Mouse (Mus musculus) 3134 (cell line): Measurements from ENCODE around the gene Baz2a.
"Not testable (repeated sequence)": the region's sequence is repeated elsewhere in the genome, so short reads cannot be mapped to it uniquely, and the experiment has no call there.

ENCODE experiments used
- DNase-seq: peaks from one replicate; pipeline ENCODE4 v3.0.0-alpha.2; 2011; ENCODE audit warnings: low spot score; ENCODE audit not compliant: insufficient read length; ENCODE audit errors: extremely low read depth

Baz2a gene

DNA sequence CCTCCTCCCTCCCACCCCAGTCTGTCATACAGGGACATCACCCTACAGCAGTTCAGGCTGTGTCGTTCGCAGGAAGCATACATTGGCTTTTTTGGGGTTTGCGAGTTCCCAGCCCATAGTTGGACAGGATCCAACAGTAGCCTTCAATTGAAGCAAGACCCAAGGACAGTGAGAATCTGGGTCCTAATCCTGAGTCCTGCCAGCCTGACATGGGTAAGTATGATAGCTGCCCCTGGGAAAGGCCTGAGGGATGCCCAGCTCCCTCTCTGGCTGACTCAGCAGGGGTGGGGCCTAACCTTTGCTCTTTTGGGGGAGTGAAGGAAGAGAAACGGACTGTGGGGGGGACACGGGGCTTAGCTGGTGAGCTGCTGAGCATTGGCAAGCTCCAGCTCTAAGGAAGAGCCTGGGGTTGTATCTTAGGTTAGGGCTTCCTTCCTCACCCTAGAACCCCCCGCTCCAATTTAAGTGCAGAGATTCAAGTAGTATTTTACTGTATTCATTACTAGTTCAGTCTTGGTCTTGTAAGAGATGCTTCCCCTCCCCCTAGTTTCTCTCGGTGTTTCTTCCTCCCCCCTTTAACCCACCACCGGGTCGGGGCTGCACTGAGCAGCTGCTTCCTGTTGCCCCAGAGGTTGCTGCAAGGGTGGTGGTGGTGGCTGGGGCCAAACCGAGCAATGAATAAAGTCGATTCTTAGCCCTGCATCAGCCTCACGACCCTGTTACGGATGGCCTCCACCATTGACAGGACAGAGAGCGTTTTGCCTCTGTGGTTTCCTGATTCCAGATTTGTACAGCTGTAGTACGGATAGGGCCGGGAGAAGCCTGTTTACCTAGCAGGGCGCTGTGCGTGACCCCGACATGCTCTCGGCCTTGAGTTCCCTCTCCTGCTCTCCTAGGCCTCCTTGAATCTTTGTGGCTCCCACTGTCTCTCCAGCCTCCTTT is at the start of gene Baz2a:
TSS of gene Baz2a (plus strand) at position 14 of the 942 bp plus-strand sequence.
- DNase-seq, result peak; percentile 77

DNA sequence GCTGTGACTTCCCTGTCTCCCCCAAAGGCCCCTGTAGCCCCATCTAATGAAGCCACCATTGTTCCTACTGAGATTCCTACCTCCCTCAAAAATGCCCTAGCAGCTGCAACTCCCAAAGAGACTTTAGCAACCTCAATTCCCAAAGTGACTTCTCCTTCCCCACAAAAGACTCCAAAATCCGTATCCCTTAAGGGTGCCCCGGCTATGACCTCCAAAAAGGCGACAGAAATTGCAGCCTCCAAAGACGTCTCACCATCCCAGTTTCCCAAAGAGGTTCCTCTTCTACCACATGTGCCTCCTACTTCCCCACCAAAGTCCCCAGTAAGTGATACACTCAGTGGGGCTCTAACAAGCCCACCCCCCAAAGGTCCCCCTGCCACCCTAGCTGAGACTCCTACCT is 49.7 kb upstream of the Baz2a start:
- DNase-seq, result no peak

DNA sequence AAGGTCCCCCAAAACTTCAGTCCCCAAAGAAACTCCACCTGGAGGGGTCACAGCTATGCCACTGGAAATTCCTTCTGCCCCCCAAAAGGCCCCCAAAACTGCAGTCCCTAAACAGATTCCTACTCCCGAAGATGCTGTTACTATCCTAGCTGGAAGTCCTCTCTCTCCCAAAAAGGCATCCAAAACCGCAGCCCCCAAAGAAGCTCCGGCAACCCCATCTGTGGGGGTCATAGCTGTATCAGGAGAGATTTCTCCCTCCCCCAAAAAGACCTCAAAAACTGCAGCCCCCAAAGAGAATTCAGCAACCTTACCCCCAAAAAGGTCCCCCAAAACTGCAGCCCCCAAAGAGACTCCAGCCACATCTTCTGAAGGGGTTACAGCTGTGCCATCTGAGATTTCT is 48.9 kb upstream of the Baz2a start:
- DNase-seq, result no peak

DNA sequence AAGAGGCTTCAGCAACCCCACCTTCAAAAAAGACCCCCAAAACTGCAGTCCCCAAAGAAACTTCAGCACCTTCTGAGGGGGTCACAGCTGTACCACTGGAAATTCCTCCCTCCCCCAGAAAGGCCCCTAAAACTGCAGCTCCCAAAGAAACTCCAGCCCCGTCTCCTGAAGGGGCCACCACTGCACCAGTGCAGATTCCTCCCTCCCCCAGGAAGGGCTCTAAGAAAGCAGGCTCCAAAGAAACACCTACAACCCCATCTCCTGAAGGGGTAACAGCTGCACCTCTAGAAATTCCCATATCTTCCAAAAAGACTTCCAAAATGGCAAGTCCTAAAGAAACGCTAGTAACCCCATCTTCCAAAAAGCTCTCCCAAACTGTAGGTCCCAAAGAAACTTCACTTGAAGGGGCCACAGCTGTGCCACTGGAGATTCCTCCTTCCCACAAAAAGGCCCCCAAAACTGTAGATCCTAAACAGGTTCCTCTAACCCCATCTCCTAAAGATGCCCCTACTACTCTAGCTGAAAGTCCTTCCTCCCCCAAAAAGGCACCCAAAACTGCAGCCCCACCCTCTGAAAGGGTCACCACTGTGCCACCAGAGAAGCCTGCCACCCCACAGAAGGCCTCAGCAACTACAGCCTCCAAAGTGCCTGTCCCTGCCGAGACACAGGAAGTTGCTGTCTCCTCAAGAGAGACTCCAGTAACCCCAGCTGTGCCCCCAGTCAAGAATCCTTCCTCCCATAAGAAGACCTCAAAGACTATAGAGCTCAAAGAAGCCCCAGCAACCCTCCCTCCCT is 48.1 kb upstream of the Baz2a start:
- no peak for DNase-seq

DNA sequence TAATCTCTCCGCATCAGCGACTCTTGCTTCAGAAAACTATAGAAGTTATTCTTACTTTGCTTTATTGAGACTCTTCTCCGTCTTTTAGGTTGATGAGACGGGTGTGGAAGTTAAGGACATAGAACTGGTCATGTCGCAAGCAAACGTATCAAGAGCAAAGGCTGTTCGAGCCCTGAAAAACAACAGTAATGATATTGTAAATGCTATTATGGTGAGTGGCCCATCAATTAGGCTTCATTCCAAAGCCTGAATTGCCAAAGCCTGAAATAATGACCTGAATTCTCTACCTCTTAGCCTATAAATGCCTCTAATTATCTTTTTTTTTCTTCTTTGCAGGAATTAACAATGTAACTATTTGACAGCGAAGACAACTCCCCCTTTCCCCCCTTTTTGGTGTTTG is 43.2 kb upstream of the Baz2a start:
- no peak for DNase-seq

DNA sequence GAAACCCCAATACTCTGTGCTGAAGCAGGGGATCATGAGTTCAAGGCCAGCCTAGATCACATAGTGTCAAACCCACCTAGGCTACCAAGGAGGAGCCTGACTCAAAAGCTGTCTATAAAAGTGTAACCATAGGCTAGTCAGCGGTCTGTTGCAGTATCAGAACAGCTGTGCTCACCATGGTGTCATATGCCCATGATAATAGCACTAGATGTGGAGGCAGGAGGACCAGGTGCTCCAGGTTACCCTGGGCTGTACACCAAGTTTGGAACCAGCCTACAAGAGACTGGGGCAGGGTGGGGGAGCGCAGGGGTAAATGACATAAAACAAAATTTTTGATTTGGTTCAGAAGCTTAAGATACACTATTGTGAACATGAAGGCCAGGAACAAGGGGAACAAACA is 41.6 kb upstream of the Baz2a start:
- no peak for DNase-seq

DNA sequence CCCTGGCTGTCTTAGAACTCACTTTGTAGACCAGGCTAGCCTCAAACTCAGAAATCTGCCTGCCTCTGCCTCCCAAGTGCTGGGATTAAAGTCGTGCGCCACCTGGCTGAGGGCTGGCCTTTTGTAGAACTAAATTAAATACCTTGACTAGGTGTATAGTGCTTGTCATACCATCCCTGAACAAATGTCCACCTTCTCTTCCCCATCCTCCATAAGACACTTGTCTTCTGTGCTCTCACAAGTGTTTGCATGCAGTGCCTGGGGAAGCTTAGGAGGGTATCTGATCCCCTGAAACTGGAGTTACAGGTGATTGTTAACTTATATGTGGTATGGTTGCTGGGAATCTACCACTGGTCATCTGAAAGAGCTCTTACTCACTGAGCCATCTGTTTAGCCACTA is 41.0 kb upstream of the Baz2a start:
- DNase-seq, result no peak

DNA sequence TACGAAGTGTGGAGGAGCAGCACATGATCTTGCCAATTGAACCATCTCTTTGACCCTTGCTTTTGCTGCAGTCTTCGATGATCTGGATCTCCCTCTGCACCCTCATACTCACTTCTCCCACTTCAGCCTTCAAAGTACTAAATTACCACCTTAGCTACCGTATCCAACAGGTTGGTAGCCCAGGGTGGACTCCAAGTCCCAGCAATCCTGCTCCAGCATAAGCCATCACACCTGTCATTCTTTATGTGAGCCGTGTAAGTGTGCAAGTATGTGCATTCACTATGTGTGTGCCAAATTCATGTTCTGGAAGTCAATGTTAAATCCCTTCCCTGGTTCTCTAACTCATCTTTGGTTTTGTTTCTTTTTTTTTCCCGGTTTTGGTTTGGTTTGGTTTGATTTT is 39.8 kb upstream of the Baz2a start:
- DNase-seq, result no peak

DNA sequence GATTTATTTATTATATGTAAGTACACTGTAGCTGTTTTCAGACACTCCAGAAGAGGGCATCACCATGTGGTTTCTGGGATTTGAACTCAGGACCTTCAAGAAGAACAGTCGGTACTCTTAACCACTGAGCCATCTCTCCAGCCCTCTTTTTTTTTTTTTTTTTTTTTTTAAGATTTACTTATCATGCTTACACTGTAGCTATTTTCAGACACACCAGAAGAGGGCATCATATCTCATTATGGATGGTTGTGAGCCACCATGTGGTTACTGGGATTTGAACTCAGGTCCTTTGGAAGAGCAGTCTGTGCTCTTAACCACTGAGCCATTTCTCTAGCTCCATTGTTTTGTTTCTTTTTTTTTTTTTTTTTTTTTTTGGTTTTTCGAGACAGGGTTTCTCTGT is 39.2 kb upstream of the Baz2a start:
- DNase-seq, result not testable (repeated sequence)

DNA sequence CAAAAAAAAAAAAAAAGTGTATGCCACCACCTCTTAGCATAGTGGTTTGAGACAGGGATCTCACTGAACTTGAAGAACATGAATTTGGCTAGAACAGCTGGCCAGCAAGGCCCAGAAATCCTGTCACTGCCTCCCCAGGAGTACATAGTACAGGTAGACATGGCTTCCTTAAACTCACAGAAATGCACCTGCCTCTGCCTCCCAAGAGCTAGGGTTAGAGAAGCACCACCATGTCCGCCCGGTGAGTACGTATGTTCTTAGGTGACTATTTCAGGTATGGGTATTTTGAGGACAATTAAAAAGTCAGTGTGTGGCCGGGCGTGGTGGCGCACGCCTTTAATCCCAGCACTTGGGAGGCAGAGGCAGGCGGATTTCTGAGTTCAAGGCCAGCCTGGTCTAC is 38.4 kb upstream of the Baz2a start:
- no peak for DNase-seq

DNA sequence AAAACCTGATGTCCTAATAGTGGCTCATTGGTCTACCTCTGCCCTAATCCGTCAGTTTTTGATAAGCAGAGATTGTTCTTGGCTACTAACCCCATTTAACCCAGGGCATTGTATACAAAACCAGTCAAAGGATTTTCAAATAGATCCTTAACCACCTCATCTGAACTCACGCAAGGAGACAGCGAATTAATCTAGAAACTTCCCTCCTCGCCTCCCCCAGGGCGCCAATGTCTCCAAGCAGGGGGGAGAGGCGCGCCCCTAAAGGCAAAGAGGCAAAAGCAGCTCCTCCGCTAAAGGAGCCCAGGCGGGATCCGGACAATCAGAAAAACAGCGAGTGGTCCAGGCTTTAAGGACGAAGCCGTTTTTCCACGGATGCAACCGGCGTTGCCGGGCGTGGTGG is 33.2 kb upstream of the Baz2a start:
- DNase-seq, result no peak

DNA sequence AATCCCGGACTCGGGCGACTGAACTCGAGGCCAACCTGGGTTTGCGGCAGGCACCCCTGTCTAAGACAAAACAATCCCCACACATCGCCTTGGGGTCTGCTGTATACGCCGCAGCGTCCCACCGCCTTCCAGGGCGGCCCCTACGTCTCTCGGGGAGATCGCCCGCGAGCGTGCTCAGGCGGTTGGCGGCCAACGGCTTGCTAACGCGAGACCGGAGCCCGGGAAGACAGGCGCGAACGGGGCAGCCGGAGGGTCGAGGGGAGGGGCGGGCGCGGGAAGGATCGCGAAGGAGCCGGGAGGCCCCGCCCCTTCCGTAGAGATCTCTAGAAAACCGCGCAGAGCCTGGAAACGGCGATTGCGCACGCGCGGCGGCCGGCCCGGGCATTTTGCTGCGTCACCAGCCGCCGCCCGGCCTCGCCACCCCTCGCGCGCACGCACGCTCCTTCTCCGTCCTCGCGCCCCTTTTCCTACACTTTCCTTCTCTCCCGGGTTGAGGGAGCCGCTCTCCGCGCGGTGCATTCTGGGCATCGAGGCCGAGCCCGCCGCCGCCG is 32.7 kb upstream of the Baz2a start, which contains the start of gene Ptges3:
TSS of gene Ptges3 (plus strand) at position 354 of the 551 bp plus-strand sequence.
- DNase-seq, result peak; percentile 97

DNA sequence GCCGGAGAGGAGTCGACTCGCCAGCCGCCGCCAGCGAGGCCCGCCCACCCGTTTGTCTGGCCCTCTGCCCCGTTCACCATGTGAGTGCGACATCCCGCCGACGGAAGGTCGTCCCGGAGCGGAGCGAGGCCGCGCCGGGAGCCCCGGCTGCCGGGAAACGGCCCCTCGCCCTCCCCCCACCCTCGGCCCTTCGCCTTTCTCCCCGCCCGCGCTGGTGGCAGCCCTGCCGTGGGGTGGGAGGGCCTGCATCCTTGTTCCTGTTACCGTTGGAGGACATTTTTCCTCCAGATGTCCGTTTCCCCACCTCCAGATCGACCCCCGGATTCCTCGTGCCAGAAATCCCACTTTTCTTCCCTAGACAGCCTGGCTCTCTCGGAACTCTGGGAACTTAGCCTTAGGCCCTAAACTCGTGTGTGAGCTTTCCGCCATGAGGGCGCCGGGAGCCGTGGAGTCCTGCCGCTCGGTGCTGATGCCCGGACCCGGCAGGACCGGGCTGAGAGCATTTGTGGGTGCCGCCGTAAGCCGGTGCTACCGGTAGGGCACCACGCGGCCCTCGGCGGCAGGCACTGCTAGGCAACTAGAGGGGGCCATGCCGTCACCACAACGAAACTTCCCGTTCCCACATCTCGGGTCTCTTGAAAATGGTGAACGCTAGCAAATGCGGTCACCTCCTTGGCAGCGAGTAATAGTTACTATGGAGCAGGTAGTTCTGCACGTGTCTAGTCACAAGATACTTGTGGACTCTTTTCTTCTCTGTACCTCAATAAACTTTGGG is 32.0 kb upstream of the Baz2a start:
- peak; percentile 73 for DNase-seq

DNA sequence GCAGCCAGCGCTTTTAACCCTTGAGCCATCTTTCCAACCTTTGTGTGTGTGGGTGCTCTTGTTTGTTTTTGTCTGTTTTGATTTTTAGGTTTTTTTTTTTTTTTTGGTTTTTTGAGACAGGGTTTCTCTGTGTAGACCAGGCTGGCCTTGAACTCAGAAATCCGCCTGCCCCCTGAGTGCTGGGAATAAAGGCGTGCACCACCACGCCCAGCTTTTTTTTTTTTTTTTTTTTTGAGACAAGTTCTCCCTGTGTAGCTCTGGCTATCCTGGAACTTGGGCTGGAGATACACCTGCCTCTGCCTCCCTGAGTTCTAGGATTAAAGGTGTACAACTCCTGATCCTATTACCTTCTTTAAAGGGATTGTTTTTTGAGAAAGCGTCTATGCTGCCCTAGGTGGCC is 30.3 kb upstream of the Baz2a start:
- DNase-seq, result no peak

DNA sequence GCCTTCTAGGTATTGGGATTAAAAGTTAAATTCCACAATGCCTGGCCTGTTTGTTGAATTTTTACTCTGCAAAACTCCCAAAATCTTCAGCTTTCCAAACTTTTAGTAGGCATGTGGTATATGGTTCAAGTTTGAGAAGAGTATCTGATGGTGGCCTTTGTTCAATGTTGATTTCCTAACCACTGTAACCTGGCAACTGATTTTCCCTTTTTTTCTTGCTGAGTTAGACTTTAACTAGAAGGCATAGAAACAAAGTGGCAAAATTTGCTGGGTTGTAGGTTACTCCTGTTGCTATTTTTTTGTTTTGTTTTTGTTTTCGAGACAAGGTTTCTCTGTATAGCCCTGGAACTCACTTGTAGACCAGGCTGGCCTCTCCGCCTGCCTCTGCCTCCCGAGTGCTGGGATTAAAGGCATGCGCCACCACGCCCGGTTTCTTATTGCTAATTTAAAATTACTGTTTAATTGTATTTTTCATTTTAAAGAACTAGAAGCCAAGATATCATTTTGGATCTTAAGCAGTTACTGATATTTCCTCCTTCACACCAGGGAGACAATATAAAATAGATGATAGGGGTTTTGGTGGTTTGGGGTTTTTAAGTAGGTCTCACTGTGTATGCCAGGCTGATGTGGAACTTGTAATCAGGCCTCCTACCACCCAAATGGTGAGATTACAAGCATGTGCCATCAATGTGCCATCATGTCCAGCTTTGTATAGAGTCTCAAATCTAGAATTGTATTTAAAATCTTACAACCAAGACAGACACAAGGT is 29.0 kb upstream of the Baz2a start:
- no peak for DNase-seq

DNA sequence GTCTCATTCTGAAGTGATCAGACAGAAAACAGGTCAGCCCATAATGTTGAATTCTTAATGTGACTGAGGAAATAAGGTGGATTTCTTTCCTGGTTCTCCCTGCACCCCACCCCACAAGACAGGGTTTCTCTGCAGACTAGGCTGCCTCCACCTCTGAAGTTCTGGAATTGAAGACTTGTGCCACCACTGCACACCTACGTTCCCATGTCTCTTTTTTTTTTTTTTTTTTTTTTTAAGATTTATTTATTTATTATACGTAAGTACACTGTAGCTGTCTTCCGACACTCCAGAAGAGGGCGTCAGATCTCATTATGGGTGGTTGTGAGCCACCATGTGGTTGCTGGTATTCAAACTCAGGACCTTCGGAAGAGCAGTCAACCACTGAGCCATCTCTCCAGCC is 25.3 kb upstream of the Baz2a start:
- no peak for DNase-seq

DNA sequence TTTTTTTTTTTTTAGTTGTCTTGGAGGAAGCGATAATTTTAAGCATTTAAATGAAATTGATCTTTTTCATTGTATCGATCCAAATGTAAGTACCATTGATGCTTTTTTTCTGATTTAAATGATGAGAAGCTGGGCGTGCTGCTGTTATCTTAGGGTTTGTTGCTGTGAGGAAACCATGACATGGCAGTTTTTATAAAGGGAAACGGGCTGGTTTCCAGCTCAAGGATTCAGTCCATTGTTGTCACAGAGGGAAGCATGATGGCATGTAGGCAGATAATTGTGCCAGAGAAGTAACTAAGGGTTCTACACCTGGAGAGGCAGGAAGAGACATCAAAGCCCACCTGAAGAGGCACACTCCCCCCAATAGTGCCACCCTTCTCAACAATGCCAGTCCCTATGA is 22.2 kb upstream of the Baz2a start:
- DNase-seq, result no peak

DNA sequence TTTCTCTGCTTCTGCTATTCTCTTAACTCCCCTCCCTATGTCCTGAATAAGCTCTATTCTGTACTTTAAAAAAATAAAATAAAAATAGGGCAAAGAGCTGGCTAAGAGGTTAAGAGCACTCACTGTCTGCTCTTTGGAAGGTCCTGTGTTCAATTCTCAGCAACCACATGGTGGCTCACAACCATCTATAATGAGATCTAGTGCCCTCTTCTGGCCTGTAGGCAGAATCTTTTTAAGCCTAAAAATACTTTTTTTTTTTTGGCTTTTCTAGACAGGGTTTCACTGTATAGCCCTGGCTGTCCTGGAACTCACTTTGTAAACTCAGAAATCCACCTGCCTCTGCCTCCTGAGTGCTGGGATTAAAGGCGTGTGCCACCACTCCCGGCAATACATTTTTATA is 20.9 kb upstream of the Baz2a start:
- not testable (repeated sequence) for DNase-seq

DNA sequence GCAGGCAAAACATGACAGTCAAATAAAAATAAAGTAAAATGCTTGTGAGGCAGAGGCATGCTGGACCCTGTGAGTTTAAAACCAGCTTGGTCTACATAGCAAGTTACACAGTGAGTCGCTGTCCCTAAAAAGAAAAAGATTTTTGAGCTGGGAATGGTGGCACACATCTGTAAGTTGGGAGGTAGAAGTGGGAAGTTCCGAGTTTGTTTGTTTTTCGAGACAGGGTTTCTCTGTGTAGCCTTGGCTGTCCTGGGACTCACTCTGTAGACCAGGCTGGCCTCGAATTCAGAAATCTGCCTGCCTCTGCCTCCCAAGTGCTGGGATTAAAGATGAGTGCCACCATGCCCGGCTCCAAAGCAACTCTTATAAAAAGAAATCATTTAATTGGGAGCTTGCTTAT is 13.1 kb upstream of the Baz2a start:
- DNase-seq, result not testable (repeated sequence)

DNA sequence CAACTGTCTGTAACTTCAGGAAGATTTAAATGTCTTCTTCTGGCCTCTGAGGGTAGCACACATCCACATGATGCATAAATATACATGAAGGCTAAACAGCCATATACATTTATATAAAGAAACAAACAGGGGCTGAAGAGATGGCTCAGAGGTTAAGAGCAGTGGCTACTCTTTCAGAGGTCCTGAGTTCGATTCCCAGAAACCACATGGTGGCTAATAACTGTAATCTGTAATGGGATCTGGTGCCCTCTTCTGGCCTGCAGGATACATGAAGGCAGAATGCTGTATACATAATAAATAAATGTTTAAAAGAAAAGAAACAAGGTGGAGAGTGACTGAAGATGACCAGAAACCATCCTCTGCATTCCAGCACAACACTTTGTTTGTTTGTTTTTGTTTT is 10.9 kb upstream of the Baz2a start:
- no peak for DNase-seq
